Mouse (Mus musculus): ENCODE results near the gene Rgs16. TPM values are rescaled to one million over a fixed set of nuclear protein-coding genes. Genes with fewer than 3 reads are reported as not detected.
A peak's percentile ranks its signal among the peaks of the same experiment; 100 is the strongest.

Gene Rgs16
- total and polyA plus RNA-seq, 3 experiments: not detected

- Histone ChIP-seq H3K9ac (ENCODE audit: control insufficient read depth, low read depth, low read length, poor library complexity, severe bottlenecking) (peak overlapping the region; percentile 9; the same call in 1 of the 2 replicates), H3K79me2 (ENCODE audit: control insufficient read depth, insufficient read depth, low read length, poor library complexity) (no peaks in the 10 kb centered on the region), H3K4me3 (ENCODE audit: control insufficient read depth in 1 of 2, insufficient read depth in 1 of 2, low read depth in 2 of 2, low read length in 2 of 2) (peak overlapping the region in 1 of 2 experiments; percentile 51; a peak in 2 of 4 replicates), H3K36me3 (ENCODE audit: control insufficient read depth in 1 of 2, insufficient read depth in 2 of 2, low read length in 2 of 2) (no peaks in the 10 kb centered on the region), H3K4me1 (ENCODE audit: control insufficient read depth in 1 of 2, insufficient read depth in 2 of 2, low read length in 2 of 2) (peaks cover 0 to 3% of the 10 kb centered on the region in 2 experiments; a peak in 1 of 4 replicates), H3K27ac (ENCODE audit: control insufficient read depth, low read depth, low read length) (no peak overlapping the region), H3K9me3 (replicated peaks; ENCODE audit: insufficient read depth, low read length) (no peaks in the 10 kb centered on the region), H3K27me3 (ENCODE audit: control insufficient read depth in 1 of 2, insufficient read depth in 2 of 2, low read length in 2 of 2) (no peaks in the 10 kb centered on the region)
- DNase-seq (ENCODE audit: low read depth, low spot score): peak; percentile 82
- TF ChIP-seq RAD21 (IDR thresholded peaks at IDR 0.05; ENCODE audit: low read depth, low read length) (peak; percentile 56), ELF1 (IDR thresholded peaks at IDR 0.05; ENCODE audit: low read depth, low read length) (no peak), TAL1 (IDR thresholded peaks at IDR 0.05; ENCODE audit: low read length) (no peak), CTCF (IDR thresholded peaks at IDR 0.05 in 2 of 3, conservative IDR thresholded peaks at IDR 0.05 in 1 of 3; ENCODE audit: control insufficient read depth in 1 of 3, insufficient read depth in 1 of 3, low read depth in 2 of 3, low read length in 3 of 3, poor library complexity in 1 of 3, severe bottlenecking in 1 of 3) (peak; percentile 65 to 83 (median 78)), POLR2AphosphoS2 (IDR thresholded peaks at IDR 0.05; ENCODE audit: low read length) (no peak), SMC3 (IDR thresholded peaks at IDR 0.05; ENCODE audit: low read depth, low read length) (peak; percentile 75), NRF1 (IDR thresholded peaks at IDR 0.05; ENCODE audit: insufficient read depth, low read depth, low read length, poor library complexity, severe bottlenecking) (no peak), USF2 (IDR thresholded peaks at IDR 0.05; ENCODE audit: borderline replicate concordance in 1 of 2, insufficient read depth in 1 of 2, low read depth in 1 of 2, low read length in 2 of 2) (no peak), MAX (IDR thresholded peaks at IDR 0.05; ENCODE audit: low read length) (no peak), EP300 (IDR thresholded peaks at IDR 0.05; ENCODE audit: low read depth in 1 of 2, low read length in 2 of 2) (no peak), MAZ (IDR thresholded peaks at IDR 0.05; ENCODE audit: low read depth, low read length) (no peak), MEF2A (IDR thresholded peaks at IDR 0.05; ENCODE audit: extremely low read depth, insufficient replicate concordance, low read depth, low read length, poor library complexity, severe bottlenecking) (no peak), TCF12 (IDR thresholded peaks at IDR 0.05; ENCODE audit: low read depth, low read length) (no peak), BHLHE40 (IDR thresholded peaks at IDR 0.05; ENCODE audit: borderline replicate concordance, low read depth, low read length) (no peak), GABPA (IDR thresholded peaks at IDR 0.05; ENCODE audit: low read depth, low read length) (no peak), MYC (IDR thresholded peaks at IDR 0.05; ENCODE audit: low read depth, low read length) (no peak), UBTF (IDR thresholded peaks at IDR 0.05; ENCODE audit: borderline replicate concordance, insufficient read depth, low read depth, low read length) (no peak), GATA1 (IDR thresholded peaks at IDR 0.05; ENCODE audit: low read depth, low read length) (no peak), E2F4 (IDR thresholded peaks at IDR 0.05; ENCODE audit: borderline replicate concordance, low read depth, low read length) (no peak), ZNF384 (IDR thresholded peaks at IDR 0.05; ENCODE audit: low read depth, low read length) (peak; percentile 65), JUND (IDR thresholded peaks at IDR 0.05; ENCODE audit: low read depth, low read length) (no peak), POLR2A (IDR thresholded peaks at IDR 0.05; ENCODE audit: control insufficient read depth in 1 of 2, insufficient read depth in 1 of 2, low read depth in 1 of 2, low read length in 2 of 2, poor library complexity in 1 of 2) (no peak), ZKSCAN1 (IDR thresholded peaks at IDR 0.05; ENCODE audit: low read depth, low read length) (peak; percentile 71), CHD1 (IDR thresholded peaks at IDR 0.05; ENCODE audit: low read depth, low read length) (no peak), HCFC1 (IDR thresholded peaks at IDR 0.05; ENCODE audit: low read depth, low read length) (no peak), MYB (IDR thresholded peaks at IDR 0.05; ENCODE audit: low read depth, low read length) (no peak), TBP (IDR thresholded peaks at IDR 0.05; ENCODE audit: low read depth, low read length) (no peak), ZMIZ1 (IDR thresholded peaks at IDR 0.05; ENCODE audit: low read depth, low read length) (no peak), MXI1 (IDR thresholded peaks at IDR 0.05; ENCODE audit: low read depth, low read length) (no peak), SIN3A (IDR thresholded peaks at IDR 0.05; ENCODE audit: low read length) (no peak), RCOR1 (IDR thresholded peaks at IDR 0.05; ENCODE audit: low read depth, low read length) (no peak), KAT2A (conservative IDR thresholded peaks at IDR 0.05; ENCODE audit: low read depth, low read length) (no peak), ZC3H11A (IDR thresholded peaks at IDR 0.05; ENCODE audit: low read depth, low read length) (peak; percentile 17; the same call in 1 of the 2 replicates), CHD2 (IDR thresholded peaks at IDR 0.05; ENCODE audit: low read length) (no peak), MAFK (IDR thresholded peaks at IDR 0.05; ENCODE audit: borderline replicate concordance, low read depth, low read length) (no peak), ETS1 (IDR thresholded peaks at IDR 0.05; ENCODE audit: low read depth, low read length) (no peak), NELFE (IDR thresholded peaks at IDR 0.05; ENCODE audit: low read depth, low read length) (no peak)
Measured at GRCm38 (mm10) chr1:153742374-153743155, 2.4 kb downstream of the Rgs16 start.
